Mouse (Mus musculus) hindbrain, embryonic 14.5 days (tissue): ENCODE measurements around the gene Rnf34. TPM values are rescaled to one million over a fixed set of nuclear protein-coding genes. Genes with fewer than 3 reads are reported as not detected.

Experiments used
- ATAC-seq: fragments of 200-750 bp; cut with Nextera tagmentation; 2 replicates; pipeline ENCODE4 v1.8.0; 2017; ENCODE audit warnings: moderate number of reproducible peaks, mild to moderate bottlenecking, moderate TSS enrichment, moderate library complexity; ENCODE audit not compliant: low FRiP score
- DNase-seq: peaks from one replicate; pipeline ENCODE4 v3.0.0-alpha.2; 2015; ENCODE audit warnings: low spot score
- H3K27ac ChIP-seq: fragments of 300-500 bp; sonication (generic); 2 replicates; pipeline ENCODE4 v1.5.1; 2014; ENCODE audit warnings: mild to moderate bottlenecking, moderate library complexity
- H3K27me3 ChIP-seq: fragments of 300-500 bp; sonication (generic); 2 replicates; pipeline ENCODE4 v1.6.1; 2014; ENCODE audit warnings: mild to moderate bottlenecking, low read length, mixed read lengths; ENCODE audit not compliant: control insufficient read depth, insufficient read depth
- H3K36me3 ChIP-seq: fragments of 300-500 bp; sonication (generic); replicated peaks from 2 replicates; pipeline ENCODE4 v1.6.1; 2014; ENCODE audit not compliant: control insufficient read depth, insufficient read depth
- H3K4me1 ChIP-seq: fragments of 300-500 bp; sonication (generic); replicated peaks from 2 replicates; pipeline ENCODE4 v1.6.1; 2014; ENCODE audit warnings: antibody characterized with exemption, low read length, mixed read lengths; ENCODE audit not compliant: control insufficient read depth, insufficient read depth
- H3K4me2 ChIP-seq: fragments of 300-500 bp; sonication (generic); replicated peaks from 2 replicates; pipeline ENCODE4 v1.6.1; 2014; ENCODE audit warnings: mild to moderate bottlenecking, moderate library complexity
- H3K4me3 ChIP-seq: fragments of 300-500 bp; sonication (generic); replicated peaks from 2 replicates; pipeline ENCODE4 v1.5.1; 2014; ENCODE audit warnings: mild to moderate bottlenecking, low read length
- H3K9ac ChIP-seq: fragments of 300-500 bp; sonication (generic); 2 replicates; pipeline ENCODE4 v1.6.1; 2014
- H3K9me3 ChIP-seq: fragments of 300-500 bp; sonication (generic); 2 replicates; pipeline ENCODE4 v1.6.1; 2016; ENCODE audit warnings: low read length; ENCODE audit not compliant: control insufficient read depth
- WGBS: fragments of 180-500 bp; shearing (Covaris S2); extraction: QIAGEN DNeasy Blood & Tissue Kit; methylation state at CpG from one replicate; pipeline ENCODE4 v1.1.7; 2014; 5-methylcytosine and 5-hydroxymethylcytosine counted together
- polyA plus RNA-seq: library from polyadenylated mRNA; unstranded; fragments of >200 nt; fragmentation: Nextera tagmentation; extraction: Ambion mirVana; gene quantifications from 2 replicates; pipeline ENCODE4 v1.2.1, GENCODE M21; 2014

Rnf34 gene
- polyA plus RNA-seq, result 46.2 and 54.8 TPM in 2 replicates

DNA sequence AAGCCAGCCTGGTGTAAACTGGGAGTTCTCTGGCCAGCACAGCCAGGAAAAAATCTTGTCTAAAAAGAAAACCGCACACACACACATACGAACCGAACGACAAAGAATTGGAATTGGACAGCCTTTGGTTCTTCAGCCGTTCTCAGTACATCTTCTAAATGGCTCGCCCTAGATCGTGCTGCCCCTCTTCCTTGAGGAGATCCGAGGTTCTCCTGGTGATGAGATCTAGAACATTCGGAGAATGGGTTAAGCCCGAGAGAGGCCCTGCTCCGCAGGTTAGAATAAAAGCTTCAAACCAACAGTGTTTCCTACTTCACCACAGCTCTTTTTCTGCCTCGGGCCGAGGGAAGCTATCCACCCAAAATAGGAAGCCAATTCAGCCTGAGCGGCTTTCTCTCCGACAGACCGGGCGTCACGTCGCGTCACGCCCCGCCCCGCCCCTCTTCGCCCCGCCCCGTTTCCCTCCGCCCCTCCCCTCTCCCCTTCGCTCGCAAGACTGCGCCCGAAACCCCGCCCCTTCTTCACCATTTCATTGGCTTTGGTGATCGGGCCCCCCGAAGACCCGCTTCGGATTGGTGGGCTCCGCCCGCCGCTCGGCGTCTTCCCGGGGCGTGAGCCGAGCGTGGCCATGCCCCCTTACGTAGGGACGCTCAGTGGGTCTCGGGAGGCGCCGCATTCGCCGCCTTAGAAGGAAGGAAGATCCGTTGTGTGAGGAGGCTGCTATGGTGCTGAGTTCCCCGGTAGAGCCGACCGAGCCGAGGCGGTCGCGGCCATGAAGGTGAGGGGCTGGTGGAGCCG lies at the start of gene Rnf34:
Gene Rnf34, plus strand, starts transcription at position 528 of the 798 bp plus-strand sequence.
- Histone ChIP-seq H3K27ac (peak within 1 kb of the TSS; percentile 96), H3K4me2 (peak within 1 kb of the TSS; percentile 98), H3K27me3 (no peaks in the 10 kb centered on the region), H3K9ac (peak within 1 kb of the TSS; percentile 88), H3K4me1 (peaks cover 19% of the 10 kb centered on the region), H3K36me3 (no peaks in the 10 kb centered on the region), H3K4me3 (peak within 1 kb of the TSS; percentile 96), H3K9me3 (no peaks in the 10 kb centered on the region)
- peak; percentile 100 for ATAC-seq
- peak; percentile 97 for DNase-seq
- under 1% methylated on average over 61 of the region's 61 CpGs for WGBS

DNA sequence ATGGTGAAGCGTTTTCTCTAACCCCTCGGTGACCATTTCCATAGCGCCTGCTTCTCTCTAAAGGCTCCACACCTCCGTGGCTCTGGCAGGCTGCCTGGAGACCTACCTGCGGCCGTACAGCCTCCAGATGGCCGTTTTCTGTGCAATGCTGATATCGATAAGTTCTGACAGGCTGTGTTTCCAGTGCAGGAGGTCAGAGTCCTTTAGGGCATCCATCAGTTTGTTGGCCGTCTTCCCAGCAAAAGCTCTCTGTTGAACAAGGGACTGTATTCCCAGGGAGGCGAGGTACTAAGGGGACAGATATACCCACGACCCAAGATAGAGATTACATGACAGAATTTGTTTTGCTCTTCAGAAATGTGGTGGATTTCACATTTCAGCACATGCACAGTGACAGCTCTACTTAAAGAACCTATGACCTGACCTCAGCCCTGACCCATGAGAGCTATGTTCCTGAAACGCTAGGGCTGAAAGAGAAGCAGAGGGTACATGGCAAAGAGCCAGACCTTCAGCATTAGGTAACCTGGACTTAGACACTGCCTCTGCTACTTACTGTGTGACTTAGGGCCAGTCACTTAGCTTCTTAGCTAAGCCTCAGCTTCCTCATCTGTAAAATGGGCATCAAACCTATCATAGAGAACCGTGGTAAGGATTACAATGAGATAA lies 49.4 kb upstream of the Rnf34 start:
- 75% methylated on average over 13 of the region's 13 CpGs for WGBS
- Histone ChIP-seq H3K4me2 (no peak overlapping the region), H3K9me3 (no peaks in the 10 kb centered on the region), H3K36me3 (peaks cover 98% of the 10 kb centered on the region), H3K4me3 (no peak overlapping the region), H3K27me3 (no peaks in the 10 kb centered on the region), H3K4me1 (peaks cover 6% of the 10 kb centered on the region; the same call in 1 of the 2 replicates), H3K9ac (no peak overlapping the region), H3K27ac (peak overlapping the region; percentile 20; the same call in 1 of the 2 replicates)
- no peak for DNase-seq
- ATAC-seq, result no peak

DNA sequence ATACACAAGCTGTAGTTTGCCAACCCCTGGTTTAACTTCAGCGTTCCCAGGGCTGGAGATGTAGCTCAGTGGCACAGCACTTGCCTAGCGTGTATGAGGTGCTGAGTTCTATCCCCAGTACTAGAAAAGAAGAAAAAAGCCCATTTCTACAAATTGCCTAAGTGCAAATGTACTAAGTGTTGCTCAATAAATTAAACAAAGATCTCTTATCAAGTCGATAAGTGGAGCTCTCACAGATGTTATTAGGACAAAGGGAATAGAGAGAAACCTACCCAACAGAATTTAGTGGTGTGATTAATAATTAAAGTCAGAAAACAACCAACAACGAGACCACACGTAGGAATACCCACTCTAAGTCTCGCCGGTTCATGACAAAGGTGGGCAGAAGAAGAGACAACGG lies 48.2 kb upstream of the Rnf34 start:
- H3K4me3 ChIP-seq, result no peak overlapping the region
- H3K4me1 ChIP-seq, result peaks cover 6% of the 10 kb centered on the region; the same call in 1 of the 2 replicates
- 98% methylated on average over 8 of the region's 8 CpGs for WGBS
- no peaks in the 10 kb centered on the region for H3K27me3 ChIP-seq
- H3K27ac ChIP-seq, result no peak overlapping the region
- peaks cover 98% of the 10 kb centered on the region for H3K36me3 ChIP-seq
- DNase-seq (no peak), ATAC-seq (no peak)
- H3K9ac ChIP-seq, result no peak overlapping the region
- H3K9me3 ChIP-seq, result no peaks in the 10 kb centered on the region
- no peak overlapping the region for H3K4me2 ChIP-seq

DNA sequence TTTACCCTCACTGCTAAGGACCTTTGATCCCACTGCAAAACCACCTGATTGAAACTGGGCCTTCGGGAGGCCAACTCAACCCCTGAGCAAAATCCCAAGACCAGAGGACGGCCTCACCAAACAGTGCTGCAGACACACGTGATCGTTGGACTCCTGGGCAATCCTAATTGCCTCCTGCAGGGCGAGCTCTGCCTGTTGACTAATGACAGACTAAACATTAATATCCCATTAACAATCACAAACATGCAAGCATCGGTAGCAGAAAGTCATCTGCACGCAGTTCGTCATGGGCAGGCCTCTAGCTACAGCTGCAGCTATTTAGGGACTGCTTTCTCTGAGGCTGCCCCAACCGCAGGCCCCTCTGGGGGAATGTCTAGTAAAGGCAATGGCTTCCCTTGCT lies 47.1 kb upstream of the Rnf34 start:
- H3K9ac ChIP-seq, result no peak overlapping the region
- ATAC-seq (no peak), DNase-seq (no peak)
- no peaks in the 10 kb centered on the region for H3K9me3 ChIP-seq
- no peak overlapping the region for H3K4me3 ChIP-seq
- no peaks in the 10 kb centered on the region for H3K27me3 ChIP-seq
- no peak overlapping the region for H3K27ac ChIP-seq
- H3K36me3 ChIP-seq, result peaks cover 100% of the 10 kb centered on the region
- H3K4me1 ChIP-seq, result peaks cover 6% of the 10 kb centered on the region; the same call in 1 of the 2 replicates
- 63% methylated on average over 9 of the region's 9 CpGs for WGBS
- no peak overlapping the region for H3K4me2 ChIP-seq

DNA sequence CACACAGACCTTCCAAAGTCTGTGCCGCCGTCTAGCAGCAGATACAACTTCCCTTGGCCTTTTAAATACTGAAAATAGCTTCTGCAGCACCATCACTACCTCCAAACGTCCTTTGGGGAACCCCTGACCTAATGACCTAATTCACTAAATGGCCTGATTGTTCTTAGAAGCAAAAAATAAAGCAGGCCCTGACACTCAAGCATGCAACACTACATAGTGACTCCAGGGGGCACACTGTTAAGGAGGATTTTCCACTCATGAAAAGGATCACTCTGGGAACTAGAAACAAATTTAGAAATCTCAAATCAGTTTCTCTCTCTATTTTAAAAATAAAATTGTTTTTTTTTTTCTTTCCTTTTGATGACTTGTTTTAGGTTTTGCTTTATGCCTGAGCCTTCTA lies 44.3 kb upstream of the Rnf34 start:
- Histone ChIP-seq H3K4me1 (no peaks in the 10 kb centered on the region), H3K4me3 (no peak overlapping the region), H3K4me2 (no peak overlapping the region), H3K36me3 (peaks cover 100% of the 10 kb centered on the region), H3K9ac (no peak overlapping the region), H3K27ac (no peak overlapping the region), H3K27me3 (no peaks in the 10 kb centered on the region), H3K9me3 (no peaks in the 10 kb centered on the region)
- ATAC-seq (no peak), DNase-seq (no peak)
- 64% methylated on average over 3 of the region's 3 CpGs for WGBS

DNA sequence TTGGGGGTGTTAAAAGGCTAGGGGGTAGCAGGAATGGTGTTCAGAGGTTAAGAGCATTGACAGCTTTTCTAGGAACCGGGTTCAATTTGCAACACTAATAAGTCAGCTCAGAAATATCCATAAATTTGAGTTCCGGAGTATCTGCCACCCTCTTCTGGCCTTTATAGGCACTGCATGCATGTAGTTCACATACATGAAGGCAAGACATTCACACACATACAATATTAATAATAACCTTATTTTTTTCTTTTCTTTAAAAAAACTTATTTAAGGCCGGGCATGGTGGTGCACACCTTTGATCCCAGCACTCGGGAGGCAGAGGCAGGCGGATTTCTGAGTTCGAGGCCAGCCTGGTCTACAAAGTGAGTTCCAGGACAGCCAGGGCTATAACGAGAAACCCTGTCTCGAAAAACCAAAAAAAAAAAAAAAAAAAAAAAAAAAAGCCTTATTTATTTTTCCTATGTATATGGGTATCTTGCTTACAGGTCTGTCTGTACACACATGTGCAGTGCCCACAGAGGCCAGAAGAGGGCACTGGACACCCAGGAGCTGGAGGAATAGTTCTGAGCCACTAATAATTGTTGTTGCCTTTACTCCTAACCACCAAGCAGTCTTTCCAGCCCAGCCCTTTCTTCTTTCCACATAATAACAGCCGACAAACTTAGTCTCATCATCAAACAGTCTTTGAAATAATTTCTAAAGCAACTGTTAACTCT lies 38.3 kb upstream of the Rnf34 start:
- whole genome bisulfite sequencing, result 95% methylated on average over 9 of the region's 9 CpGs
- Histone ChIP-seq H3K9me3 (no peaks in the 10 kb centered on the region), H3K4me2 (no peak overlapping the region), H3K27me3 (no peaks in the 10 kb centered on the region), H3K9ac (no peak overlapping the region), H3K27ac (no peak overlapping the region), H3K4me1 (no peaks in the 10 kb centered on the region), H3K4me3 (no peak overlapping the region), H3K36me3 (peaks cover 97% of the 10 kb centered on the region)
- ATAC-seq (no peak), DNase-seq (peak; percentile 73)

DNA sequence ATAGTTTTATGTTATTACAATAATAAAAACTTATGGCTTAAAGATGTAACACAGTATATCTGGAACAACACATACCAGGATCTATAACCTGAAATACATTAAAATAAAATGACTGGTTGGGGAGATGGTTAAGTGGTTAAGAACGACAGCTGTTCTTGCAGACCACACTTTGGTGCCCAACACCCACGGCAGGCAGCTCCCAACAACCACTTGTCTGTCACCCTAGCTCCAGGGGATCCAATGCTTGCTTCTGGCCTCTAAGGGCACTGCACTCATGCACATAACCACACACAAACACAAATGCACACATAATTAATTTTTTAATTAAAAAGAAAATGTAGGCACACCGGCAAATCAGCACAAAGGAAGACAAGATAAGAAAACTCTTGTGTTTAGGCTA lies 37.1 kb upstream of the Rnf34 start:
- H3K27me3 ChIP-seq, result no peaks in the 10 kb centered on the region
- no peak overlapping the region for H3K27ac ChIP-seq
- DNase-seq, result no peak
- H3K36me3 ChIP-seq, result peaks cover 96% of the 10 kb centered on the region
- WGBS, result 84% methylated on average over 3 of the region's 3 CpGs
- no peaks in the 10 kb centered on the region for H3K9me3 ChIP-seq
- no peak for ATAC-seq
- H3K4me3 ChIP-seq, result no peak overlapping the region
- no peak overlapping the region for H3K9ac ChIP-seq
- H3K4me1 ChIP-seq, result no peaks in the 10 kb centered on the region
- no peak overlapping the region for H3K4me2 ChIP-seq

DNA sequence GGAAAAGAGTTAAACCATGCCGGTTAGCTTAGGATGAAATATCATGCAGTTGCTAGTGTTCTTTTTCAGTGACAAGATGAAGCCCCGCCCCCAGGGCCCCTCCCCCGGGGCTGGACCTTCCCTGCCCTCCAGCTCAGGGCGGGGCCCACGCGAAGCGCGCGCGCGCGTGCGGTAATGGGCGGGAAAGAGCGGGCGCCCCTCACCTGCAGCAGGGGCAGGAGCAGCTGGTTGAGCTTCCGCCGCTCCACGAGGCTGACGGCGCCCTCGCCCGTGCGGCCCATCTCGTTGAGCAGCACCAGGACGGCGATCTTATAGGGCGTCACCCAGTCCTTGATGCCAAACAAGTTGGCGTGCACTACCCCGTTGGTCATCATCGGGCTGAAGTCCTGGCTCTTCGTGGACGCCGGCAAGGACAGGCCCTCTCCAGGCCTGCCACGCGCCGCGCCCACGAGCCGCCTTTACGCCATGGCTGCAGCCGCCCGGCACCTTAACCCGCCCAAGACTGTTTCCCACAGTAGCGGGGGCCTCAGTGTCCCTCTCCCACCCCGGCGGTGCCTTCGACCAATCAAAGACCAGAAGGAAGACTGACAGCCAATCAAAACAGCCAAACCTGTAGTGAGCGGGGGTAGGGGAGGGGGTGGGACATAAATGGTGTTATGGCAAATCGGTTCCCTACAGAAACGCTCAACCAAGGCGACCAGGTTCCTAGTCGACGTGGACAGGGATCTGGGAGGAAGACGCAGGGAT lies 28.9 kb upstream of the Rnf34 start, which contains the start of gene Anapc5:
Gene Anapc5, minus strand, starts transcription at position 563 of the 747 bp plus-strand sequence.
- H3K4me2 ChIP-seq, result peak within 1 kb of the TSS; percentile 72
- DNase-seq (peak; percentile 92), ATAC-seq (peak; percentile 100)
- H3K36me3 ChIP-seq, result peaks cover 35% of the 10 kb centered on the region
- H3K4me1 ChIP-seq, result peaks cover 13% of the 10 kb centered on the region
- no peaks in the 10 kb centered on the region for H3K9me3 ChIP-seq
- H3K27ac ChIP-seq, result peak within 1 kb of the TSS; percentile 93
- 0% methylated on average over 55 of the region's 55 CpGs for WGBS
- no peaks in the 10 kb centered on the region for H3K27me3 ChIP-seq
- H3K9ac ChIP-seq, result peak within 1 kb of the TSS; percentile 72
- peak within 1 kb of the TSS; percentile 62 for H3K4me3 ChIP-seq
